Mouse (Mus musculus): Measurements from ENCODE around the gene Stpg1. TPM values are rescaled to one million over a fixed set of nuclear protein-coding genes. Genes with fewer than 3 reads are reported as not detected.

Stpg1 gene
- polyA plus RNA-seq, 1 experiment from 2014 or later, result 0.13 TPM

DNA sequence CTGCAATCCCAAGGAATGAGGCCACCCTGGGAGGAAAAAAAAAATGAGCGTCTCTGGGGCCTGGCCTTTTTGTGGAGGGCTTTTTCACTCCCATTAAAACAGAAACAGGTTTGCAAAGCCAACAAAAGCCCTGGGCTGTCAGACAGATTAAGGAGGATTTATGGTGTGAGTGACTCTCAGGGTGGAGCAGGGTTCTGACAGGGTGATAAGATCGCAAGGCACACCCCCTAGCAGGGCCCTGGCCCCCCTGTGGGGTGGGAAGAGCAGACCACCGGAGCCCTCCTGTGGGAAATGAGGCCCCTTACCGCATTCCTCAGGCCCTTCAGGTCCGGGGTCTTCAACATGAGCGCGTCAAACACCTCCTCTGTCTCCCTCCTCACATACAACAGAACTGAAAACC, 53.5 kb downstream of the Stpg1 start:
- 7% methylated on average over 7 of the region's 7 CpGs for WGBS (ENCODE audit: insufficient replicate concordance)
- Histone ChIP-seq H3K27me3 (ENCODE audit: control insufficient read depth, insufficient read depth, low read length) (0 out of 2 replicates have a peak, but pooled peaks cover 6% of the 10 kb centered on the region), H3K9me3 (replicated peaks; ENCODE audit: control insufficient read depth, low read length) (no peaks in the 10 kb centered on the region), H3K27ac (ENCODE audit: low read depth, low read length) (peak overlapping the region; percentile 62), H3K4me3 (ENCODE audit: low read depth, low read length) (no peak overlapping the region), H3K36me3 (ENCODE audit: control insufficient read depth, insufficient read depth, low read length) (no peaks in the 10 kb centered on the region), H3K4me2 (no peak overlapping the region), H3K9ac (ENCODE audit: low read depth, low read length) (peak overlapping the region; percentile 34; the same call in 1 of the 2 replicates), H3K4me1 (ENCODE audit: control insufficient read depth, insufficient read depth, low read length) (peaks cover 61% of the 10 kb centered on the region)
- no peak for ATAC-seq (replicated peaks; ENCODE audit: insufficient number of reproducible peaks, low FRiP score, low TSS enrichment)

DNA sequence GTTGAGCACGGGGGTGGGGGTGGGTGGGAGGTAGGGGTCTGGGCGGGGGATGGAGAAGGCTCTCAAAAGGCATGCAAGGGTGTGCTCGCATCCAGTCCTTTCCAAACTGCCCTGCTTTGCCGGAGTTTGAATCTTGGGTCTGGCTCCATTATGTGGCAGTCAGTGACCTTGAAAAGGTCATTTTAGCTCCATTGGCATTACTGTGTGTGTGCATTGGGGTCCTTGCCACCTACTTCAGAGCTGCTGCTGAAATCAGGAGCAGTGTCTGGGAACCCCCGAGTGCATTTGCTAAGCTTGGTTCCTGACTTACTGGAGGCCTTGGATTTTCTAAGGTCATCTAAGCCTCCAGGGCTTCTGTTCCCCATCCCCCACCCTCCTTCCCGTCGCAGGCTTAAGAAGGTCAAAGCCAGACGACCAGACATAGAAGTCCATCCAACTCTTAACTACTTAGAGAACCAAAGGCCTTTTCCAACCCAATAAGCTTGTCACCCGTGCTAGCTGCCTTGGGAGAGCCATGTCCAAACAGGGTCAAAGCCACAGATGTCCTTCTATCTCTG, 54.0 kb downstream of the Stpg1 start:
- Histone ChIP-seq H3K36me3 (ENCODE audit: control insufficient read depth, insufficient read depth, low read length) (no peaks in the 10 kb centered on the region), H3K27me3 (ENCODE audit: control insufficient read depth, insufficient read depth, low read length) (0 out of 2 replicates have a peak, but pooled peaks cover 6% of the 10 kb centered on the region), H3K4me3 (ENCODE audit: low read depth, low read length) (no peak overlapping the region), H3K4me2 (no peak overlapping the region), H3K27ac (ENCODE audit: low read depth, low read length) (peak overlapping the region; percentile 62; the same call in 1 of the 2 replicates), H3K9me3 (replicated peaks; ENCODE audit: control insufficient read depth, low read length) (no peaks in the 10 kb centered on the region), H3K4me1 (ENCODE audit: control insufficient read depth, insufficient read depth, low read length) (peaks cover 66% of the 10 kb centered on the region), H3K9ac (ENCODE audit: low read depth, low read length) (peak overlapping the region; percentile 39; the same call in 1 of the 2 replicates)
- 20% methylated on average over 9 of the region's 9 CpGs for WGBS (ENCODE audit: insufficient replicate concordance)
- ATAC-seq (replicated peaks; ENCODE audit: insufficient number of reproducible peaks, low FRiP score, low TSS enrichment), result no peak

DNA sequence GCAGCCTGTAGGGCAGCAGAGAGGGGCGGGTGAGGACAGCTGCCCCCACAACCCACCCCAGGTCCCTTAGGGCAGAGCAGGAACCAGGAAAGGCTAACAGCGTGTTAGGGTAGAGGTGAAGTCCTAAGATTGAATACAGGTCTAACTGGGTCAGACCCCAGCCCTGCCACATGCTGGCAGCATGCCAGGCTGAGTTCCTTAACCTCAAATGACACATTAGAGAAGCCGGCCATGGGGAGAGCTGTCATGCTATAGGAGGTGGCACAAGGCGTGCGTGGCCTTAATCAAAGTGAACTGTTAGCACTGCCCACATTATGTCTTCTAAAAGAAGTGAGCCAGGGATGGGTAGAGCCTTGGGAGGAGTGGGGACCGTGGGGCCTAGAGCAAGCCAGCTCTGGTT, 54.7 kb downstream of the Stpg1 start:
- no peaks in the 10 kb centered on the region for H3K9me3 ChIP-seq (replicated peaks; ENCODE audit: control insufficient read depth, low read length)
- H3K27me3 ChIP-seq (ENCODE audit: control insufficient read depth, insufficient read depth, low read length), result 0 out of 2 replicates have a peak, but pooled peaks cover 6% of the 10 kb centered on the region
- 61% methylated on average over 6 of the region's 6 CpGs for WGBS (ENCODE audit: insufficient replicate concordance)
- H3K4me2 ChIP-seq, result no peak overlapping the region
- no peak overlapping the region for H3K4me3 ChIP-seq (ENCODE audit: low read depth, low read length)
- H3K4me1 ChIP-seq (ENCODE audit: control insufficient read depth, insufficient read depth, low read length), result peaks cover 66% of the 10 kb centered on the region
- no peak for ATAC-seq (replicated peaks; ENCODE audit: insufficient number of reproducible peaks, low FRiP score, low TSS enrichment)
- H3K36me3 ChIP-seq (ENCODE audit: control insufficient read depth, insufficient read depth, low read length), result no peaks in the 10 kb centered on the region
- no peak overlapping the region for H3K27ac ChIP-seq (ENCODE audit: low read depth, low read length)
- H3K9ac ChIP-seq (ENCODE audit: low read depth, low read length), result no peak overlapping the region

DNA sequence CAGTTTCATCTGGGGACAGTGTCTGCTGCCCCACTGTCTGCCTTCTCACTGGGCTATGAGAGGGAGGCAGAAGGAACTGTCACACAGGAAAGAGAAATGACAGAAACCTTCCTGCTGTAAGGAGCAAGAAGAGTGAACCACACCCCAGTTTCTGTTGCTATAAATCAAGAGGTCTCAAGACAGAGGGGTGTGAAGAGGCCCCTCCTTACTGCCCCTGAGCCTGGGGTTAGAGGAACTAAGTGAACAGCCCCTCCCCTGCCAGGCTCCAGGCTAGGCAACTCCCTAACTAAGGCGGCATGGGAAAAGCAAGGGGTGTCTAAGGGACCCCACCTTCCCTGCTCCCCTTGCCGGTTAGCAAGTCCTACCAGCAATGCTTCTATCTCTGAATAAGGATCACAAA, 69.2 kb downstream of the Stpg1 start:
- no peak for ATAC-seq (replicated peaks; ENCODE audit: insufficient number of reproducible peaks, low FRiP score, low TSS enrichment)
- Histone ChIP-seq H3K27ac (ENCODE audit: low read depth, low read length) (peak overlapping the region; percentile 24; the same call in 1 of the 2 replicates), H3K4me2 (no peak overlapping the region), H3K4me1 (ENCODE audit: control insufficient read depth, insufficient read depth, low read length) (peaks cover 50% of the 10 kb centered on the region), H3K9me3 (replicated peaks; ENCODE audit: control insufficient read depth, low read length) (no peaks in the 10 kb centered on the region), H3K27me3 (ENCODE audit: control insufficient read depth, insufficient read depth, low read length) (peaks cover 3% of the 10 kb centered on the region), H3K9ac (ENCODE audit: low read depth, low read length) (no peak overlapping the region), H3K36me3 (ENCODE audit: control insufficient read depth, insufficient read depth, low read length) (no peaks in the 10 kb centered on the region), H3K4me3 (ENCODE audit: low read depth, low read length) (no peak overlapping the region)
- WGBS (ENCODE audit: insufficient replicate concordance), result 42% methylated on average over 2 of the region's 2 CpGs

DNA sequence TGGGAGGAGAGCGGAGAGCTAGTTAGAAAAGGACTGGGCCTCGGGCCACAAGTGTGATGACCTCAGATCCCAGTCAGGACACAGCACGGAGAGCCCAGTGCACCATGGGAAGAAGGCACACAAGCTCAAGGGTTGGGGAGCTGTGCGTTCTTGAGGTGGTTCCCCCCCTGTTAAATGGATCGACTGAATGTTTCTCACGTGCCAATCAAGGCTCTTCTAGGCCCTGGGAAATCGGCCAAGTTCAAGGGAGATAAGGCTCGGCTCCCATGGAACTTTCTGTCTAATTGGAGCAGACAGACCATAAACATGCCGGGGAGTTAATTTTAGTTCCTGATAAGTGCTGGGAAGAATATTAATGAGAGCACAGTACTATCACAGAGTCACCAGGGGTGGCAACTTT, 70.8 kb downstream of the Stpg1 start:
- Histone ChIP-seq H3K27ac (ENCODE audit: low read depth, low read length) (peak overlapping the region; percentile 89), H3K27me3 (ENCODE audit: control insufficient read depth, insufficient read depth, low read length) (peaks cover 9% of the 10 kb centered on the region), H3K36me3 (ENCODE audit: control insufficient read depth, insufficient read depth, low read length) (no peaks in the 10 kb centered on the region), H3K9ac (ENCODE audit: low read depth, low read length) (no peak overlapping the region), H3K4me1 (ENCODE audit: control insufficient read depth, insufficient read depth, low read length) (peaks cover 58% of the 10 kb centered on the region), H3K4me2 (peak overlapping the region; percentile 31; the same call in 1 of the 2 replicates), H3K4me3 (ENCODE audit: low read depth, low read length) (no peak overlapping the region), H3K9me3 (replicated peaks; ENCODE audit: control insufficient read depth, low read length) (no peaks in the 10 kb centered on the region)
- 19% methylated on average over 9 of the region's 9 CpGs for WGBS (ENCODE audit: insufficient replicate concordance)
- ATAC-seq (replicated peaks; ENCODE audit: insufficient number of reproducible peaks, low FRiP score, low TSS enrichment), result peak; percentile 42; the same call in 1 of the 2 replicates

DNA sequence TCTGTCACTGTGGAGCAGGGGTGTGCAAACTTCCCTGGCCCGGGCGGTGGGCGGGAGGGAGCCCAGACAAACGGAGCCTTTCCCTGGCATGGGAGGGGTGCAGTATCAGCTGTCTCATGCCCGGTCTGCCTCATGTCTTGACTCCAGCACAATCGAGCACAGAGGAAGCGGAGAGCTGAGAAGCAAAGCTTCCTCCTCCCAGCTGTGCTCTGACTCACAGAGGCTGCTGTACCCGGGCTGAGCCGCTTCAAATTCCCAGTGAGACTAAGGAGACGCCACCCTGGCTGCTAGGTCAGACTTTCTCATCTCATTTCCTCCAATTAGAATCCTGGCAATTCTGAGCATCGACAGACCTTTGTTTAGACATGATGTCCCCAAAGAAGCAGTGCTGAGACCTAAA, 72.5 kb downstream of the Stpg1 start:
- WGBS (ENCODE audit: insufficient replicate concordance), result 30% methylated on average over 11 of the region's 11 CpGs
- H3K4me1 ChIP-seq (ENCODE audit: control insufficient read depth, insufficient read depth, low read length), result peaks cover 66% of the 10 kb centered on the region
- peaks cover 16% of the 10 kb centered on the region for H3K27me3 ChIP-seq (ENCODE audit: control insufficient read depth, insufficient read depth, low read length)
- no peaks in the 10 kb centered on the region for H3K36me3 ChIP-seq (ENCODE audit: control insufficient read depth, insufficient read depth, low read length)
- H3K4me2 ChIP-seq, result no peak overlapping the region
- H3K4me3 ChIP-seq (ENCODE audit: low read depth, low read length), result no peak overlapping the region
- ATAC-seq (replicated peaks; ENCODE audit: insufficient number of reproducible peaks, low FRiP score, low TSS enrichment), result no peak
- no peaks in the 10 kb centered on the region for H3K9me3 ChIP-seq (replicated peaks; ENCODE audit: control insufficient read depth, low read length)
- H3K9ac ChIP-seq (ENCODE audit: low read depth, low read length), result no peak overlapping the region
- H3K27ac ChIP-seq (ENCODE audit: low read depth, low read length), result peak overlapping the region; percentile 43

DNA sequence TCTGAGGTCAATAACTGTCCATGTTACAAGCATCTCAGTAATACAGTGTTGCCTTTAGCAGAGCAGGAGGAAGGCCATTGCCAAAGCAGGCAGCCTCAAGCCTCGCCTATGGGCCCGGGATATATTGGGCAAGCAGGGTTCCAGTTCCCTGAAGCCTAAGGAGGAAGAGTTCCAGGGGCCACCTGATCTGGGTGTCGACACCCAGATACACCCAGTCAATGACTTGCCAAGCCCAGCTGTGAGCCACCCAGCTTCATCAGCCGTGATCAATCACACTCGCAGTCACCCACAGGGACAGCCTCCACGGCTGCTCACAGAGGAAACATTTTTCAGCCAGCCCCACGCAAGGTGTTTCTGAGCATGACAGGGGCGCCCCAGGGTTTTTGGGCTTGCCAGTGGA, 72.9 kb downstream of the Stpg1 start:
- H3K4me1 ChIP-seq (ENCODE audit: control insufficient read depth, insufficient read depth, low read length), result peaks cover 66% of the 10 kb centered on the region
- no peak overlapping the region for H3K4me3 ChIP-seq (ENCODE audit: low read depth, low read length)
- peak overlapping the region; percentile 43 for H3K27ac ChIP-seq (ENCODE audit: low read depth, low read length)

DNA sequence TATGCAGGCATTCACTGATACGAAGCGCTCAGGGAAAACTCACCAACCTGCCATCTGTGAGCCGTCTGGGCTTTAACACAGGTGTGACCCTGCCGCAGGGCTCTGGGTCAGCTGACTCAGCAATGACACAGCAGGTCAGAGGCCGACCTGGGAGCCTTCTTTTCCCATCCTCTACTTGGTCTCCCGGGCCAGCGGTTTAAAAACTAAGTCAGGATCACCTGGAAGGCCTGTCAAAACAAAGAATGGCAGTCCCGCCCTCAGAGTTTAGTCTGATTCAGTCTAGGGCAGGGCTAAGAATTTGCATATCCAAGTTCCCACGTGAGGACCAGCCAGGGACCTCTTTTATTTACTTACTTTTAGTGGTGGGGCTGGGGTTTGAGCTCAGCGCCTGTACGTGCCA, 74.6 kb downstream of the Stpg1 start:
- no peaks in the 10 kb centered on the region for H3K9me3 ChIP-seq (replicated peaks; ENCODE audit: control insufficient read depth, low read length)
- no peak overlapping the region for H3K4me3 ChIP-seq (ENCODE audit: low read depth, low read length)
- peak overlapping the region; percentile 68 for H3K4me2 ChIP-seq
- no peak overlapping the region for H3K9ac ChIP-seq (ENCODE audit: low read depth, low read length)
- H3K36me3 ChIP-seq (ENCODE audit: control insufficient read depth, insufficient read depth, low read length), result no peaks in the 10 kb centered on the region
- ATAC-seq (replicated peaks; ENCODE audit: insufficient number of reproducible peaks, low FRiP score, low TSS enrichment), result no peak
- H3K27me3 ChIP-seq (ENCODE audit: control insufficient read depth, insufficient read depth, low read length), result peaks cover 33% of the 10 kb centered on the region
- H3K27ac ChIP-seq (ENCODE audit: low read depth, low read length), result no peak overlapping the region
- 10% methylated on average over 11 of the region's 11 CpGs for WGBS (ENCODE audit: insufficient replicate concordance)
- H3K4me1 ChIP-seq (ENCODE audit: control insufficient read depth, insufficient read depth, low read length), result peaks cover 73% of the 10 kb centered on the region

More for the DNA sequence above, 72.9 kb downstream of the Stpg1 start:
- no peaks in the 10 kb centered on the region for H3K9me3 ChIP-seq (replicated peaks; ENCODE audit: control insufficient read depth, low read length)
- no peak overlapping the region for H3K4me2 ChIP-seq
- no peak overlapping the region for H3K9ac ChIP-seq (ENCODE audit: low read depth, low read length)
- ATAC-seq (replicated peaks; ENCODE audit: insufficient number of reproducible peaks, low FRiP score, low TSS enrichment), result no peak
- 55% methylated on average over 8 of the region's 8 CpGs for WGBS (ENCODE audit: insufficient replicate concordance)
- H3K27me3 ChIP-seq (ENCODE audit: control insufficient read depth, insufficient read depth, low read length), result peaks cover 21% of the 10 kb centered on the region
- H3K36me3 ChIP-seq (ENCODE audit: control insufficient read depth, insufficient read depth, low read length), result no peaks in the 10 kb centered on the region

Measured in heart, embryonic 11.5 days (tissue).